Mouse (Mus musculus) kidney, postnatal 0 days (tissue): ENCODE results near the gene Iqsec1. TPM values are rescaled to one million over a fixed set of nuclear protein-coding genes. Genes with fewer than 3 reads are reported as not detected.

Experiments used
- ATAC-seq: fragments of 200-750 bp; cut with Nextera tagmentation; replicated peaks from 2 replicates; pipeline ENCODE4 v1.8.0; 2017; ENCODE audit warnings: low read depth, moderate number of reproducible peaks, moderate TSS enrichment, moderate library complexity; ENCODE audit not compliant: low FRiP score
- DNase-seq: peaks from one replicate; pipeline ENCODE4 v3.0.0-alpha.2; 2016; ENCODE audit warnings: low spot score
- H3K27ac ChIP-seq: fragments of 300-500 bp; sonication (generic); 2 replicates; pipeline ENCODE4 v1.5.1; 2014; ENCODE audit warnings: mild to moderate bottlenecking
- H3K27me3 ChIP-seq: fragments of 300-500 bp; sonication (generic); 2 replicates; pipeline ENCODE4 v1.6.1; 2014; ENCODE audit warnings: low read length, mixed read lengths; ENCODE audit not compliant: insufficient read depth
- H3K36me3 ChIP-seq: fragments of 300-500 bp; sonication (generic); 2 replicates; pipeline ENCODE4 v1.6.1; 2014; ENCODE audit warnings: low read length, mixed read lengths; ENCODE audit not compliant: insufficient read depth
- H3K4me1 ChIP-seq: fragments of 300-500 bp; sonication (generic); replicated peaks from 2 replicates; pipeline ENCODE4 v1.6.1; 2014; ENCODE audit warnings: antibody characterized with exemption, low read length, mixed read lengths; ENCODE audit not compliant: insufficient read depth
- H3K4me2 ChIP-seq: fragments of 300-500 bp; sonication (generic); 2 replicates; pipeline ENCODE4 v1.6.1; 2014; ENCODE audit warnings: mild to moderate bottlenecking, low read length, moderate library complexity, mixed read lengths
- H3K4me3 ChIP-seq: fragments of 300-500 bp; sonication (generic); replicated peaks from 2 replicates; pipeline ENCODE4 v1.5.1; 2014; ENCODE audit warnings: low read depth, low read length
- H3K9ac ChIP-seq: fragments of 300-500 bp; sonication (generic); 2 replicates; pipeline ENCODE4 v1.6.1; 2014; ENCODE audit warnings: low read depth, low read length
- H3K9me3 ChIP-seq: fragments of 300-500 bp; sonication (generic); replicated peaks from 2 replicates; pipeline ENCODE4 v1.6.1; 2016; ENCODE audit warnings: low read length, inconsistent platforms, mixed read lengths
- CTCF ChIP-seq: IDR thresholded peaks from 2 replicates; pipeline ENCODE4 v1.5.1; 2016; ENCODE audit warnings: antibody characterized with exemption, low read depth, mild to moderate bottlenecking, moderate library complexity
- WGBS: fragments of 180-500 bp; shearing (Covaris S2); extraction: QIAGEN DNeasy Blood & Tissue Kit; methylation state at CpG from one replicate; pipeline ENCODE4 v1.1.7; 2014; 5-methylcytosine and 5-hydroxymethylcytosine counted together
- polyA plus RNA-seq: library from polyadenylated mRNA; unstranded; fragments of >200 nt; fragmentation: Nextera tagmentation; extraction: Ambion mirVana; gene quantifications from 2 replicates; pipeline ENCODE4 v1.2.1, GENCODE M21; 2015

Gene Iqsec1
- polyA plus RNA-seq, 1 experiment from 2014 or later: 12.3 TPM

- Histone ChIP-seq H3K9me3 (no peaks in the 10 kb centered on the region), H3K4me3 (no peak overlapping the region), H3K36me3 (peaks cover 54% of the 10 kb centered on the region), H3K4me1 (peaks cover 11% of the 10 kb centered on the region; the same call in 1 of the 2 replicates), H3K27ac (peak overlapping the region; percentile 69), H3K27me3 (no peaks in the 10 kb centered on the region), H3K4me2 (no peak overlapping the region), H3K9ac (no peak overlapping the region)
- ATAC-seq: no peak
- peak; percentile 39 for DNase-seq
- no peak for TF ChIP-seq CTCF
- 74% methylated on average over 4 of the region's 4 CpGs for WGBS
These were observed 309.7 kb downstream of the Iqsec1 start for GRCm38 (mm10) chr6:90678759-90679158.

GRCm38 (mm10) chr6:90668693-90669092 lies 319.8 kb downstream of the Iqsec1 start:
- H3K4me1 ChIP-seq: no peaks in the 10 kb centered on the region; the same call in 1 of the 2 replicates
- WGBS: 33% methylated on average over 9 of the region's 9 CpGs
- no peak; the same call in 1 of the 2 replicates for ATAC-seq
- H3K4me2 ChIP-seq: no peak overlapping the region
- peak; percentile 49 for DNase-seq
- H3K9me3 ChIP-seq: no peaks in the 10 kb centered on the region
- no peak overlapping the region for H3K4me3 ChIP-seq
- no peak overlapping the region for H3K27ac ChIP-seq
- H3K9ac ChIP-seq: no peak overlapping the region
- no peaks in the 10 kb centered on the region for H3K27me3 ChIP-seq
- H3K36me3 ChIP-seq: peaks cover 82% of the 10 kb centered on the region
- TF ChIP-seq CTCF: no peak

- DNase-seq (peak; percentile 60), ATAC-seq (peak; percentile 3; the same call in 1 of the 2 replicates)
- no peaks in the 10 kb centered on the region for H3K9me3 ChIP-seq
- peak overlapping the region; percentile 65; the same call in 1 of the 2 replicates for H3K27ac ChIP-seq
- no peak overlapping the region for H3K4me3 ChIP-seq
- H3K4me1 ChIP-seq: peaks cover 12% of the 10 kb centered on the region; the same call in 1 of the 2 replicates
- TF ChIP-seq CTCF: no peak
- no peaks in the 10 kb centered on the region for H3K27me3 ChIP-seq
- H3K4me2 ChIP-seq: no peak overlapping the region
- no peak overlapping the region for H3K9ac ChIP-seq
- peaks cover 37% of the 10 kb centered on the region for H3K36me3 ChIP-seq
- WGBS: 58% methylated on average over 11 of the region's 11 CpGs
These were observed 324.7 kb downstream of the Iqsec1 start for GRCm38 (mm10) chr6:90663736-90664135.

GRCm38 (mm10) chr6:90662148-90662547 lies 326.3 kb downstream of the Iqsec1 start:
- H3K27me3 ChIP-seq: no peaks in the 10 kb centered on the region
- no peaks in the 10 kb centered on the region for H3K9me3 ChIP-seq
- H3K27ac ChIP-seq: no peak overlapping the region
- no peak overlapping the region for H3K9ac ChIP-seq
- H3K4me2 ChIP-seq: no peak overlapping the region
- H3K36me3 ChIP-seq: peaks cover 21% of the 10 kb centered on the region
- no peak for ATAC-seq
- no peak overlapping the region for H3K4me3 ChIP-seq
- 90% methylated on average over 5 of the region's 5 CpGs for WGBS
- TF ChIP-seq CTCF: no peak
- DNase-seq: no peak
- peaks cover 12% of the 10 kb centered on the region; the same call in 1 of the 2 replicates for H3K4me1 ChIP-seq

- TF ChIP-seq CTCF: no peak
- Histone ChIP-seq H3K4me2 (no peak overlapping the region), H3K36me3 (peaks cover 12% of the 10 kb centered on the region; the same call in 1 of the 2 replicates), H3K9ac (no peak overlapping the region), H3K27ac (peak overlapping the region; percentile 27; the same call in 1 of the 2 replicates), H3K9me3 (no peaks in the 10 kb centered on the region), H3K4me1 (peaks cover 12% of the 10 kb centered on the region; the same call in 1 of the 2 replicates), H3K27me3 (no peaks in the 10 kb centered on the region), H3K4me3 (no peak overlapping the region)
- peak; percentile 53 for ATAC-seq
- WGBS: 63% methylated on average over 11 of the region's 11 CpGs
- DNase-seq: peak; percentile 31
These were observed 327.5 kb downstream of the Iqsec1 start for GRCm38 (mm10) chr6:90661029-90661399.

DNA sequence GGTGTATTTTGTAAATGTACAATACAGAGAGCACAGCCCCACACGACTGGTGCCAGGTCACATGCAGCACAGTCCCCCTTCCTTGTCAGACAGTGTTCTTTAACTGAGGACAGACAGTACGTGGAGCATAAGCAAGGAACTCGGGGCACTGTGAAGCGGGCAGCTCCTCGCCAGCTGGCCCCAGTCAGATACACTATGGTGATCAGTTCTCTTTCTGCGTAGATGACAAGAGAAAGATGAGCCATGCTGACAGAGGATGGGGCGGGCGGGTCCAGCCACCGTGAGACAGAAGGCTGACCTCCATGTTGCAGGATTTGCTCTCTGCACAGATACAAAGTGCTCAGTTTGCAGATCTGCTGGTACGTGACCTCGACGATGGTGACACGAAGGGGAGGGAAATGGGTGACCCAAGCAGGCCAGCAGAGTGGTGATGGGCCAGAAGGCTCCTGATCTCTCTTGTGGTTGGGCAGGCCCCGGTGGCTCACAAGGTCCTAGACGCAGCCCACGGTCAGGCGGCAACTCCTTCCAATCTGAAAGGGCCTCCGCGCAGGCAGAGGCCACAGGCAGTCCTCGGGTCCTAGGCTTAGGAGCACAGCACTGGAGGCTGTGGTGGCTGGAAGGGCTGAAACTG lies 328.0 kb downstream of the Iqsec1 start:
- DNase-seq: no peak
- WGBS: 56% methylated on average over 20 of the region's 20 CpGs
- H3K9ac ChIP-seq: no peak overlapping the region
- peaks cover 11% of the 10 kb centered on the region; the same call in 1 of the 2 replicates for H3K36me3 ChIP-seq
- no peak for TF ChIP-seq CTCF
- H3K9me3 ChIP-seq: no peaks in the 10 kb centered on the region
- H3K27me3 ChIP-seq: no peaks in the 10 kb centered on the region
- peaks cover 12% of the 10 kb centered on the region; the same call in 1 of the 2 replicates for H3K4me1 ChIP-seq
- H3K4me2 ChIP-seq: no peak overlapping the region
- peak; percentile 40 for ATAC-seq
- peak overlapping the region; percentile 27; the same call in 1 of the 2 replicates for H3K27ac ChIP-seq
- no peak overlapping the region for H3K4me3 ChIP-seq
